Mouse (Mus musculus) heart, embryonic 11.5 days (tissue): Measurements from ENCODE around the gene Olfr313. TPM values are rescaled to one million over a fixed set of nuclear protein-coding genes. Genes with fewer than 3 reads are reported as not detected.
"Not testable (repeated sequence)": the region's sequence is repeated elsewhere in the genome, so short reads cannot be mapped to it uniquely, and the experiment has no call there.

Experiments used
- ATAC-seq: fragments of 200-750 bp; cut with Nextera tagmentation; replicated peaks from 2 replicates; pipeline ENCODE4 v1.8.0; 2017; ENCODE audit warnings: moderate library complexity; ENCODE audit not compliant: insufficient number of reproducible peaks, low FRiP score, low TSS enrichment
- H3K27ac ChIP-seq: fragments of 300-500 bp; sonication (generic); 2 replicates; pipeline ENCODE4 v1.5.1; 2014; ENCODE audit warnings: mild to moderate bottlenecking, low read depth, low read length
- H3K27me3 ChIP-seq: fragments of 300-500 bp; sonication (generic); 2 replicates; pipeline ENCODE4 v1.6.1; 2014; ENCODE audit warnings: mild to moderate bottlenecking, low read length, mixed read lengths; ENCODE audit not compliant: control insufficient read depth, insufficient read depth
- H3K36me3 ChIP-seq: fragments of 300-500 bp; sonication (generic); 2 replicates; pipeline ENCODE4 v1.6.1; 2014; ENCODE audit warnings: mild to moderate bottlenecking, low read length, moderate library complexity, mixed read lengths; ENCODE audit not compliant: control insufficient read depth, insufficient read depth
- H3K4me1 ChIP-seq: fragments of 300-500 bp; sonication (generic); 2 replicates; pipeline ENCODE4 v1.6.1; 2014; ENCODE audit warnings: low read length; ENCODE audit not compliant: control insufficient read depth, insufficient read depth
- H3K4me2 ChIP-seq: fragments of 300-500 bp; sonication (generic); 2 replicates; pipeline ENCODE4 v1.6.1; 2014; ENCODE audit warnings: mild to moderate bottlenecking, moderate library complexity
- H3K4me3 ChIP-seq: fragments of 300-500 bp; sonication (generic); 2 replicates; pipeline ENCODE4 v1.5.1; 2014; ENCODE audit warnings: low read depth, low read length
- H3K9ac ChIP-seq: fragments of 300-500 bp; sonication (generic); 2 replicates; pipeline ENCODE4 v1.6.1; 2014; ENCODE audit warnings: mild to moderate bottlenecking, low read depth, low read length, moderate library complexity
- H3K9me3 ChIP-seq: fragments of 300-500 bp; sonication (generic); replicated peaks from 2 replicates; pipeline ENCODE4 v1.6.1; 2016; ENCODE audit warnings: low read length; ENCODE audit not compliant: control insufficient read depth
- WGBS: fragments of 180-500 bp; shearing (Covaris S2); extraction: QIAGEN DNeasy Blood & Tissue Kit; methylation state at CpG from one replicate; pipeline ENCODE4 v1.1.7; 2014; ENCODE audit not compliant: insufficient replicate concordance; 5-methylcytosine and 5-hydroxymethylcytosine counted together
- polyA plus RNA-seq: library from polyadenylated mRNA; unstranded; fragments of >200 nt; fragmentation: Nextera tagmentation; extraction: Ambion mirVana; gene quantifications from 2 replicates; pipeline ENCODE4 v1.2.1, GENCODE M21; 2014

The Olfr313 gene
- polyA plus RNA-seq, 1 experiment from 2014 or later, result not detected

- H3K4me2 ChIP-seq, result no peak overlapping the region
- no peak overlapping the region for H3K27ac ChIP-seq
- H3K9ac ChIP-seq, result no peak overlapping the region
- WGBS, result 83% methylated on average over 2 of the region's 2 CpGs
- H3K36me3 ChIP-seq, result no peaks in the 10 kb centered on the region
- no peak for ATAC-seq
- H3K4me1 ChIP-seq, result no peaks in the 10 kb centered on the region
- H3K27me3 ChIP-seq, result no peaks in the 10 kb centered on the region
- H3K9me3 ChIP-seq, result no peaks in the 10 kb centered on the region
- no peak overlapping the region for H3K4me3 ChIP-seq
Observed at GRCm38 (mm10) chr11:58795856-58796255, 18.9 kb upstream of the Olfr313 start.

- 58% methylated on average over 7 of the region's 7 CpGs for WGBS
- ATAC-seq, result no peak
- Histone ChIP-seq H3K9me3 (no peaks in the 10 kb centered on the region), H3K9ac (no peak overlapping the region), H3K27me3 (no peaks in the 10 kb centered on the region), H3K27ac (no peak overlapping the region), H3K36me3 (no peaks in the 10 kb centered on the region), H3K4me1 (peaks cover 1% of the 10 kb centered on the region; the same call in 1 of the 2 replicates), H3K4me2 (no peak overlapping the region), H3K4me3 (no peak overlapping the region)
Observed at GRCm38 (mm10) chr11:58796850-58797249, 17.9 kb upstream of the Olfr313 start.

GRCm38 (mm10) chr11:58799747-58800146, 15.1 kb upstream of the Olfr313 start:
- H3K4me1 ChIP-seq, result peaks cover 4% of the 10 kb centered on the region; the same call in 1 of the 2 replicates
- H3K27me3 ChIP-seq, result no peaks in the 10 kb centered on the region
- no peak overlapping the region for H3K4me2 ChIP-seq
- H3K9me3 ChIP-seq, result no peaks in the 10 kb centered on the region
- ATAC-seq, result no peak
- no peak overlapping the region for H3K9ac ChIP-seq
- H3K27ac ChIP-seq, result no peak overlapping the region
- WGBS, result 75% methylated on average over 5 of the region's 5 CpGs
- H3K4me3 ChIP-seq, result no peak overlapping the region
- H3K36me3 ChIP-seq, result no peaks in the 10 kb centered on the region

GRCm38 (mm10) chr11:58801558-58802228, 13.1 kb upstream of the Olfr313 start, which contains the start of gene Fam183b:
Gene Fam183b, minus strand, starts transcription at chr11:58801960.
- no peaks in the 10 kb centered on the region for H3K27me3 ChIP-seq
- no peaks in the 10 kb centered on the region for H3K9me3 ChIP-seq
- peaks cover 4% of the 10 kb centered on the region; the same call in 1 of the 2 replicates for H3K4me1 ChIP-seq
- H3K4me3 ChIP-seq, result no peak within 1 kb of the TSS
- peak within 1 kb of the TSS; percentile 40; the same call in 1 of the 2 replicates for H3K4me2 ChIP-seq
- WGBS, result 43% methylated on average over 14 of the region's 14 CpGs
- no peak within 1 kb of the TSS for H3K9ac ChIP-seq
- H3K27ac ChIP-seq, result no peak within 1 kb of the TSS
- H3K36me3 ChIP-seq, result no peaks in the 10 kb centered on the region
- ATAC-seq, result no peak

GRCm38 (mm10) chr11:58803871-58804270, 10.9 kb upstream of the Olfr313 start:
- H3K27ac ChIP-seq, result no peak overlapping the region
- no peaks in the 10 kb centered on the region for H3K27me3 ChIP-seq
- no peak for ATAC-seq
- H3K4me1 ChIP-seq, result peaks cover 4% of the 10 kb centered on the region; the same call in 1 of the 2 replicates
- no peaks in the 10 kb centered on the region for H3K36me3 ChIP-seq
- H3K4me2 ChIP-seq, result no peak overlapping the region
- H3K4me3 ChIP-seq, result no peak overlapping the region
- no peak overlapping the region for H3K9ac ChIP-seq
- H3K9me3 ChIP-seq, result no peaks in the 10 kb centered on the region
- WGBS, result 64% methylated on average over 4 of the region's 4 CpGs

- no peak overlapping the region for H3K9ac ChIP-seq
- H3K27ac ChIP-seq, result no peak overlapping the region
- no peaks in the 10 kb centered on the region for H3K9me3 ChIP-seq
- WGBS, result 48% methylated on average over 2 of the region's 2 CpGs
- H3K36me3 ChIP-seq, result no peaks in the 10 kb centered on the region
- no peak for ATAC-seq
- no peak overlapping the region for H3K4me2 ChIP-seq
- H3K27me3 ChIP-seq, result no peaks in the 10 kb centered on the region
- no peak overlapping the region for H3K4me3 ChIP-seq
- peaks cover 4% of the 10 kb centered on the region; the same call in 1 of the 2 replicates for H3K4me1 ChIP-seq
Observed at GRCm38 (mm10) chr11:58804393-58804792, 10.4 kb upstream of the Olfr313 start.

GRCm38 (mm10) chr11:58812001-58812400, 2.8 kb upstream of the Olfr313 start:
- H3K4me2 ChIP-seq, result no peak overlapping the region
- H3K36me3 ChIP-seq, result no peaks in the 10 kb centered on the region
- no peaks in the 10 kb centered on the region for H3K27me3 ChIP-seq
- 9% methylated on average over 1 of the region's 1 CpGs for WGBS
- H3K9ac ChIP-seq, result no peak overlapping the region
- no peaks in the 10 kb centered on the region for H3K9me3 ChIP-seq
- H3K4me1 ChIP-seq, result no peaks in the 10 kb centered on the region
- H3K27ac ChIP-seq, result no peak overlapping the region
- ATAC-seq, result no peak
- H3K4me3 ChIP-seq, result no peak overlapping the region

- H3K4me3 ChIP-seq, result no peak overlapping the region
- 65% methylated on average over 1 of the region's 1 CpGs for WGBS
- H3K27me3 ChIP-seq, result no peaks in the 10 kb centered on the region
- no peak overlapping the region for H3K4me2 ChIP-seq
- H3K9me3 ChIP-seq, result no peaks in the 10 kb centered on the region
- H3K27ac ChIP-seq, result no peak overlapping the region
- no peak for ATAC-seq
- H3K36me3 ChIP-seq, result no peaks in the 10 kb centered on the region
- no peaks in the 10 kb centered on the region for H3K4me1 ChIP-seq
- no peak overlapping the region for H3K9ac ChIP-seq
Observed at GRCm38 (mm10) chr11:58815676-58816075, 876 bp downstream of the Olfr313 start.

GRCm38 (mm10) chr11:58828937-58829336, 14.1 kb downstream of the Olfr313 start, which contains the start of gene Olfr312:
Gene Olfr312, plus strand, starts transcription at chr11:58829237.
- H3K9ac ChIP-seq, ATAC-seq, H3K27ac ChIP-seq, H3K27me3 ChIP-seq, H3K9me3 ChIP-seq, H3K4me3 ChIP-seq, H3K4me1 ChIP-seq, H3K36me3 ChIP-seq, H3K4me2 ChIP-seq: not testable (repeated sequence)
